Mouse (Mus musculus): ENCODE results near the gene Nlrp14. TPM values are rescaled to one million over a fixed set of nuclear protein-coding genes. Genes with fewer than 3 reads are reported as not detected.
A peak's percentile ranks its signal among the peaks of the same experiment; 100 is the strongest.
"Not testable (repeated sequence)": the region's sequence is repeated elsewhere in the genome, so short reads cannot be mapped to it uniquely, and the experiment has no call there.

Gene Nlrp14
- not detected for total RNA-seq (2021)
- long read RNA-seq, experiment 1 = 0 reads
- long read RNA-seq, experiment 2 = 0 reads

DNA sequence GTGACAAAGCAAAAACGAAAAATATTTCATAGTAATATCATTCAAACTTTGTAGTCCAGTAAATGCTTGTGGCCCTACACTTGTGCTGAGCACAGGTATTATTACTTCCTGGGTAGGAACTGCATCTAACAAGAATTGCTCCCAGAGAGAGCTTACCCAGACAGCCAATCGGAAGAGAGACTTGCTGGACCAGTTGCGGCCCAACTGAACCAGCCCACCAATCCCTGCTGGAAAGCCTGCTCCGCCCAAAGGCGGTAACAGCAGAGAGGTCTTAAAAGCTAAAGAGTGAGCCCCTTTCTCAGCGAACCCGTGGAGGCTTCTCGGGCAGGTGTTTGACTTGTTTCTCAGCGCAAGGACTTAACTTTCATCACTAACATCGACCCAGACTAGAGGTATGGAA, at the start of gene Nlrp14:
Gene Nlrp14, plus strand, starts transcription at position 301 of the 400 bp plus-strand sequence.
- no peak for DNase-seq (ENCODE audit: low spot score in 2 of 2)

DNA sequence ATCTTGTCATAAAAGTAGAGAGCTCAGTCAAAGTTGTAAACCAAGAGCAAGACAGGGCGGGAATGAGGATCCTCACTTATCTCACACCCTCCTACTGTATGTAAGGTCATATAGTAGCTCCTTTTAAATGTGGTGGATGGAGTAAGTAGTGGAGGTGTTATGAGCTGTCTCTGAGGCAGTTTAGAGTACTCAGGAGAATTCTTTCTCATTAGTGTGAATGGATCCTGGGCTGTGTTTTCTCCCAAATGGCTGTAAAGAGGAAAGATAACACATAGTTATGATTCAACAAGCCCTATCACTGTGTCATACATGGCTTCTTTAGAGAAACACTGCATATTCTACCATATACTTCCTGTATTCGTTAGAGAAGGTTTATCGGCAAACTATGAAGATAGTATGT, 35.8 kb upstream of the Nlrp14 start, which contains the start of gene Olfr715:
Gene Olfr715, minus strand, starts transcription at position 101 of the 400 bp plus-strand sequence.
- not testable (repeated sequence) for DNase-seq (ENCODE audit: low spot score in 2 of 2)

DNA sequence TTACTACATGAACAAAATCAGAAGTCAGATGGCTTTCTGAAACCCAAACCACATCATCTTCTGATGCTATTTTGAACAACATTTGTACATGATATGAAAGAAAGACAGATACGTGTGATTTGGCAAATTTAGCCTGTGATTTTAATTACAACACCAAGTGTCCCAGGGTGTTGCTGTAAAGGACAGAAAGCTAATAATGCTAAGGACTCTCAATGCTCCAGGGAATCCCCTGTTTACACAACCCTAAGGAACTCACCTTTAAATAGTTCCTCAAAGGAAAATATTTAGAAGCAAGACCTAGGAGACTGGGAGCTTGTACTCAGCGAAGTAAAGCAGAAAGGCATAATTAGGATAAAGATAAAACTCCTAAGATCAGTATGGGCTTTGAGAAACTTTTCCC, 28.8 kb upstream of the Nlrp14 start, which contains the start of gene Olfr716:
Gene Olfr716, plus strand, starts transcription at position 301 of the 400 bp plus-strand sequence.
- not testable (repeated sequence) for DNase-seq (ENCODE audit: low spot score in 2 of 2)

DNA sequence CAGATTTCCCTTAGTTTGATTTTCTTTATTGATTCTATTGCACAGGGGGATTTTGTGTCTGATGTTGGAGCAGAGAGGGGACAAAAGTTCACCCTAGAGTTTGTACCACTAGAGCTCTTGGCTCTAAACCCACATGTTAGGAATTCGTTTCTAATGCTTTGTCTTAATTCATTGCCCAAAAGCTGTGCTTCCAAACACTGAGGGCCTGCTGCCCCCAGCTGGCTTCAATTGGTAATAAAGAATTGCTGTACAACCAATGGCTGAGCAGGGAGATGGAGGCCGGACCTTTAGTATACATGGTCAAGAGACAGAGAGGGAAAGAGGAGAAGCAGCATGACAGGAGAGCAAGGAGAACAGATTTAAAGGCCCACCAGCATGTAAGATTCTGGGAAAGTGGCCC, 13.6 kb downstream of the Nlrp14 start:
- DNase-seq (ENCODE audit: low spot score in 2 of 2) = no peak

DNA sequence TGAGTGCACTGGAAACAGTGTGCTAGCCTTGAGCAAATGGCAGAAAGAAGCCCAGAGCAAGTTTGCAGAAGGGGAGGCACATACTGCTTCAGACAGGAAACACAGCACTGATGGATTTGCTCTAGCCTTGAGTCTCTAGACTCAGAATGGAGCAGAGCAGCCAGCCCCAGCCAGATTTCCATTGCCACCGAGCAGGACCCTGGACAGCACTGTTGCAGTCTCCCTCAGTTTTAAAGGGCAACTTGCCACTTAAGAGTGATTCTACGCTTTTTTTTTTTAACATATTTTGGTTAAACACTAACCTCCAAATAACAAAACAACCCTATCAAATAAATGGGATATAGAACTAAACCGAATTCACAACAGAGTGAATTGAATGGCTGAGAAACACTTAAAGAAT, 35.0 kb downstream of the Nlrp14 start:
- no peak for DNase-seq (ENCODE audit: low spot score in 2 of 2)

DNA sequence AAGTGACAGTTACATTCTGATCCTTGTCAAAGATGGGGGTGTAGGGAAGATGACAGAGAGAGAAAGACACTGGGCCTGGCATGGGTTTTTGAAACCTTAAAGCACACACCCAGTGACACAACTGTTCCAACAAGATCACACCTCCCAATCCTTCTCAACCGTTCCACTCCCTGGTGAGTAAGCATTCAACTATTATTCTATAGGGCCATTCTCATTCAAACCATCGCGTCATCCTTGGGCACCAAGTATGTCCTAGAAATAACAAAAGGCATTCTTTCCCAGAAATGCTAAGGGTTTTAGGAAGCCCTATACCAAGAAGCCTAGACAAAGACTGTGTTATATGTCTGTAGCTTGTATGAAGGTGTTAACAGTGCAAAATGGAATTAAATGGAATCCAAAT, 41.1 kb downstream of the Nlrp14 start:
- DNase-seq (ENCODE audit: low spot score in 2 of 2) = no peak

DNA sequence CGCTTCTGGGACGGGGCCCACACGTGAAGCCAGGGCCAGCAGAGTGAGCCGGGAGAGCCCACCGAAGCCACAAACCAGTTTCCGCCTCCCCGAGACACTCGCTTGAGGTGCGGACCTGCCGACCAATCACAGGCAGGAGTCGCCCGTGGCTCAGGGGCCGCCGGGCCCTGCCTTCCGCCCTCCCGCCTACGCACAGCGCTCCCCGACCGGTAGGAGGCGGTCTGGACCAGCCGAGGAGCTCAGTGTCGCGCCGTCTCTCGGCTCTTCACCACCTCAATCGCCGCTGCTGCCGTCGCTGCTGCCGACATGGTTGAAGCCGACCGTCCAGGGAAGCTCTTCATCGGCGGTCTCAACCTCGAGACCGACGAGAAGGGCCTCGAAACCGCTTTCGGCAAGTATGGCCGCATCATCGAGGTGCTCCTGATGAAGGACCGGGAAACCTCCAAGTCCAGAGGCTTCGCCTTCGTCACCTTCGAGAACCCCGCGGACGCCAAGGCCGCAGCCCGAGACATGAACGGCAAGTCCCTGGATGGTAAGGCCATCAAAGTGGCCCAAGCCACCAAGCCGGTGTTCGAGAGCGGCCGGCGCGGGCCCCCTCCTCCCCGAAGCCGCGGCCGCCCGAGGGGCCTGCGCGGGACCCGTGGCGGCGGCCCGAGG, 42.5 kb downstream of the Nlrp14 start, which contains the start of gene Rbmxl2:
Gene Rbmxl2, plus strand, starts transcription at position 242 of the 657 bp plus-strand sequence.
- DNase-seq (ENCODE audit: low spot score in 2 of 2) = no peak

DNA sequence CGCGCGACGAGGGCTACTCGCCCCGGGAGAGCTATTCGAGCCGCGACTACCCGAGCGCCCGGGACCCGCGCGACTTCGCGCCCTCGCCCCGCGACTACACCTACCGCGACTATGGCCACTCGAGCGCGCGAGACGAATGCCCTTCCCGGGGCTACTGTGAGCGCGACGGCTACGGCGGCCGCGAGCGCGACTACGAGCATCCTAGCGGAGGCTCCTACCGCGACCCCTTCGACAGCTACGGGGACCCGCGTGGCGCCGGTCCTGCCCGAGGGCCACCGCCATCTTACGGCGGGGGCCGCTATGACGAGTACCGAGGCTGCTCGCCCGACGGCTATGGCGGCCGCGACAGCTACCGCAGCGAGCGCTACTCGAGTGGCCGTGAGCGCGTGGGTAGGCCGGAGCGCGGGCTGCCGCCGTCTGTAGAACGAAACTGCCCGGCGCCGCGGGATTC, 43.4 kb downstream of the Nlrp14 start:
- DNase-seq (ENCODE audit: low spot score in 2 of 2) = no peak

DNA sequence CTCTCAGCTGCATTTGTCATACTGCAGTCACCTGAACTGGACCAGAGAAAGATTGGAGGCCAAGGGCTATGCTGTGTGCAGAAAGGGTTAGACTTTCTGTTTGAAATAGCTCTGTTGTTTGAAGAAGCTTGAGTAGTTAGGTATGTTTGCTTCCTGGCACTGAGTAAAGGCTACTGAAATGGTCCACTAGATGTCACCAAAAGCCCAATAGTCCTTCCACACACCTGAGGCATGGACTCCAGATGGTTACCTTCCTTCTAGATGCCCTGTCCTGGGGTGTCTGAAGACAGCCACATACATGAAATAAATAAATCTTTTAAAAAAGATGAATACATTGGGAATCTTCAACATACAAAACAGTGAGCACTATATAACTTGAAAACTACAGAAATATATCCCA, 48.9 kb downstream of the Nlrp14 start:
- DNase-seq (ENCODE audit: low spot score in 2 of 2) = peak; percentile 3 to 7

DNA sequence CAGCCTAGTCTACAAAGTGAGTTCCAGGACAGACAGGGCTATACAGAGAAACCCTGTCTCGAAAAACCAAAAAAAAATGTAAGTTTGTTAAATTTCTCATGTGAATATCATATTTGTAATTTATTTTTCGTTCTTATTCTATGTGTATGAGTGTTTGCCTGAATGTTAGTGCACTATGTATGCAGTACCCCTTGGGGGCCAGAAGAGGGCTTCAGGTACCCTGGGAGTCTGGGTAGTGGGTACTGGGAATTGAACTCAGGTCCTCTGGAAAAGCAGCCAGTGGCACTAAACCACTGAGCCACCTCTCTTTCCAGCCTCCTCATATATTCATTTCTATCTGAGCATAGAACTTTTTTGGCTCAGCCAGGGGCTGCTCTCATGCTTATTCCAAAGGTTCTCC, 50.1 kb downstream of the Nlrp14 start:
- no peak for DNase-seq (ENCODE audit: low spot score in 2 of 2)

DNA sequence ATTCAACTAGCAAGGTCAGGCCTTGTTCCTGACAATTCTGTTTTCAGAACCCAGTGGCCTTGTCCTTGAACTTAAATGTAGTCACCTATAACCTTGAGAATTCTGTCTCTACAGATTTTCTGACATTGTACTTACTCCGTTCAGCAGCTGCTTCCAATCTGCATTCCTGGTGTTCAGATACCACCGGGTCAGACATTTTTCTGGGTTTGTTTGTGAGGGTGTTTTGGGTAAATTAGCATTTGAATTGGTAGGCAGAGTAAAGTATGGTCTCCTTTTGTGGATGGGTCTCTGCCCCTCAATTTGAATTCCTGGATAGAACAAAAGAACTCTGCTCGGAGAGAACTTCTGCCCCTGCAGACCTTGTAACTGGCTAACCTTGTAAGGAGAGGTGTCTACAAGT, 70.1 kb downstream of the Nlrp14 start:
- no peak for DNase-seq (ENCODE audit: low spot score in 2 of 2)

DNA sequence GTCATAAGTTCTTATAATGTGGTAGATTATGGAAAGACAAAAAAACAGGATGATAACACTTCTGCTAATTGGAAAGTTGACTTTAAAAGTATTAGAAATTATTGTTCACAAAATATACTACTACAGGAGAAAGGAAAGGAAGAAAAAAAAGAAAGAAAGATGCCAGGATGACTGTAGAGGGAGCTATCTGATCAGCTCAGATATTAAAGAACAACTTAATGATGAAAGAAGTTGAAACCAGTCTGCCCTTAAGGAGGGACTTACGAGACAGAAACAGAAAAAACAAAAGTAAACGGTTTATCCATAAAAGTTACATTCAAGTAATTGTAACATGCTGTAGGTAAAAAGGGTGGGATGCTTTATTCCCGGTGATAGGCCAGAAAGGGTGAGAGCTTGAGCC, 70.7 kb downstream of the Nlrp14 start:
- no peak for DNase-seq (ENCODE audit: low spot score in 2 of 2)

DNA sequence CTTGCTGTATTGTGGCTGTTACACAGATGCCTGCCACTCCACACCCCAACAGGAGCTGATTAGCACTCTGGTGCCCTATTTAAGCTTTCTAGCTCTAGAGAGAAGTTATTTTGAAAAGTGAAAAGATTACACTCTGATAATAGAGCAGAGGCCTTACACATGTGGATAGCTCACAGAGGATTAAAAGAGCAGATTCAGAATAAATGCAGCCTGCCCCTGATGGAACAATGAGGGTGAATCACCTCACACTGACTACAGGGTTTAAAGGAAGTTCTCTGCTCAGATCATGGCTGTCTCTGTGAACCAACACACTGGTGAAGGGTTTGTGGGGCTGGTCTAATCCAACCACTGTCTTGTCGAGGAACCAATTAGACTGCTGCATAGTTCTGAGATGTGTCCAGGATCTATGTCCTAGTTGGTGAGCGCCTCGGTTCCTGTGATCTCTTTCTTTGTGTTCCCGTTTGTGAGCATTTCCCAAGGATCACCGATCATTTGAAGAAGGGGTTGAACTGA, 74.6 kb downstream of the Nlrp14 start:
- no peak for DNase-seq (ENCODE audit: low spot score in 2 of 2)

Other genes starting within 250 kb of the Nlrp14 start
- under 1 TPM in 1 of 2 experiments, not detected in 1; 0.07 TPM for gene Olfr709-ps1, start 234.8 kb upstream of the Nlrp14 start, total RNA-seq (2021)
- not detected for gene Olfr710, start 218.7 kb upstream of the Nlrp14 start, total RNA-seq (2021)
- not detected for gene Olfr6, start 203.1 kb upstream of the Nlrp14 start, total RNA-seq (2021)
- gene Olfr711, start 191.5 kb upstream of the Nlrp14 start, total RNA-seq (2021) = not detected
- not detected for gene Olfr2, start 160.9 kb upstream of the Nlrp14 start, total RNA-seq (2021)
- not detected for gene Olfr713, start 135.8 kb upstream of the Nlrp14 start, total RNA-seq (2021)
- not detected for gene Olfr714, start 96.0 kb upstream of the Nlrp14 start, total RNA-seq (2021)
- gene Olfr17, start 73.8 kb upstream of the Nlrp14 start, total RNA-seq (2021) = not detected
- gene Olfr715b, start 56.6 kb upstream of the Nlrp14 start, total RNA-seq (2021) = not detected
- gene Olfr715, start 35.9 kb upstream of the Nlrp14 start, total RNA-seq (2021) = not detected
- gene Olfr716, start 28.7 kb upstream of the Nlrp14 start, total RNA-seq (2021) = not detected
- gene Rbmxl2, start 42.5 kb downstream of the Nlrp14 start, total RNA-seq (2021) = not detected
- gene Syt9, start 203.7 kb downstream of the Nlrp14 start, total RNA-seq (2021) = 10 to 100 TPM in 1 of 2 experiments, 1 to 10 TPM in 1; 9.6 to 11.3 TPM